Mouse (Mus musculus) C2C12 (cell line): ENCODE results near the gene Pkn1.

Experiments
- CEBPB ChIP-seq: IDR thresholded peaks from one replicate; pipeline ENCODE4 v1.6.1; 2011; ENCODE audit warnings: low read depth, mild to moderate bottlenecking, control low read depth, moderate library complexity
- CTCF ChIP-seq: IDR thresholded peaks from one replicate; pipeline ENCODE4 v1.5.1; 2011; ENCODE audit not compliant: control insufficient read depth, insufficient read depth, insufficient read length
- FOSL1 ChIP-seq: IDR thresholded peaks from one replicate; pipeline ENCODE4 v1.8.0; 2011; ENCODE audit warnings: mild to moderate bottlenecking, low read length; ENCODE audit not compliant: poor library complexity, insufficient read depth, severe bottlenecking
- MAX ChIP-seq: IDR thresholded peaks from one replicate; pipeline ENCODE4 v1.6.1; 2011; ENCODE audit warnings: mild to moderate bottlenecking, control low read depth
- MYOD1 ChIP-seq: IDR thresholded peaks from one replicate; pipeline ENCODE4 v1.6.1; 2011; ENCODE audit warnings: low read depth; ENCODE audit not compliant: control insufficient read depth, insufficient read length
- MYOG ChIP-seq: IDR thresholded peaks from one replicate; pipeline ENCODE4 v1.6.1; 2011; ENCODE audit not compliant: control insufficient read depth, insufficient read length; ENCODE audit errors: extremely low read depth
- USF1 ChIP-seq: IDR thresholded peaks from one replicate; pipeline ENCODE4 v1.6.1; 2011; ENCODE audit warnings: low read depth, mild to moderate bottlenecking, control low read depth, moderate library complexity

- no peak for TF ChIP-seq CTCF
- TF ChIP-seq FOSL1, result no peak
- no peak for TF ChIP-seq MAX
- no peak for TF ChIP-seq MYOD1
- no peak for TF ChIP-seq USF1
- no peak for TF ChIP-seq CEBPB
- no peak for TF ChIP-seq MYOG
Observed at GRCm38 (mm10) chr8:83695351-83696106, 3.5 kb downstream of the Pkn1 start.
